Mouse (Mus musculus) intestine, embryonic 16.5 days (tissue): ENCODE data around the gene Cul7. TPM values are rescaled to one million over a fixed set of nuclear protein-coding genes. Genes with fewer than 3 reads are reported as not detected.

Experiments used
- ATAC-seq: fragments of 200-750 bp; cut with Nextera tagmentation; 2 replicates; pipeline ENCODE4 v1.8.0; 2017; ENCODE audit warnings: moderate TSS enrichment, moderate library complexity
- H3K27ac ChIP-seq: fragments of 300-500 bp; sonication (generic); 2 replicates; pipeline ENCODE4 v1.5.1; 2014; ENCODE audit warnings: mild to moderate bottlenecking, low read length
- H3K27me3 ChIP-seq: fragments of 300-500 bp; sonication (generic); replicated peaks from 2 replicates; pipeline ENCODE4 v1.6.1; 2014; ENCODE audit warnings: low read length, control low read depth, mixed read lengths; ENCODE audit not compliant: control insufficient read depth, insufficient read depth
- H3K36me3 ChIP-seq: fragments of 300-500 bp; sonication (generic); 2 replicates; pipeline ENCODE4 v1.6.1; 2014; ENCODE audit warnings: low read length, control low read depth; ENCODE audit not compliant: control insufficient read depth, insufficient read depth
- H3K4me1 ChIP-seq: fragments of 300-500 bp; sonication (generic); 2 replicates; pipeline ENCODE4 v1.6.1; 2014; ENCODE audit warnings: low read length, control low read depth, mixed read lengths; ENCODE audit not compliant: control insufficient read depth, insufficient read depth
- H3K4me2 ChIP-seq: fragments of 300-500 bp; sonication (generic); 2 replicates; pipeline ENCODE4 v1.6.1; 2014; ENCODE audit warnings: low read depth, low read length, control low read depth
- H3K4me3 ChIP-seq: fragments of 300-500 bp; sonication (generic); 2 replicates; pipeline ENCODE4 v1.5.1; 2014; ENCODE audit warnings: mild to moderate bottlenecking, low read length
- H3K9ac ChIP-seq: fragments of 300-500 bp; sonication (generic); 2 replicates; pipeline ENCODE4 v1.6.1; 2014; ENCODE audit warnings: low read depth, low read length
- H3K9me3 ChIP-seq: fragments of 300-500 bp; sonication (generic); 2 replicates; pipeline ENCODE4 v1.6.1; 2016; ENCODE audit warnings: low read length, control low read depth; ENCODE audit not compliant: control insufficient read depth
- WGBS: fragments of 180-500 bp; shearing (Covaris S2); extraction: QIAGEN DNeasy Blood & Tissue Kit; methylation state at CpG from one replicate; pipeline ENCODE4 v1.1.7; 2014; 5-methylcytosine and 5-hydroxymethylcytosine counted together
- polyA plus RNA-seq: library from polyadenylated mRNA; unstranded; fragments of >200 nt; fragmentation: Nextera tagmentation; extraction: Ambion mirVana; gene quantifications from 2 replicates; pipeline ENCODE4 v1.2.1, GENCODE M21; 2015

Cul7 gene
- polyA plus RNA-seq, 1 experiment from 2014 or later, result 42.4 TPM

DNA sequence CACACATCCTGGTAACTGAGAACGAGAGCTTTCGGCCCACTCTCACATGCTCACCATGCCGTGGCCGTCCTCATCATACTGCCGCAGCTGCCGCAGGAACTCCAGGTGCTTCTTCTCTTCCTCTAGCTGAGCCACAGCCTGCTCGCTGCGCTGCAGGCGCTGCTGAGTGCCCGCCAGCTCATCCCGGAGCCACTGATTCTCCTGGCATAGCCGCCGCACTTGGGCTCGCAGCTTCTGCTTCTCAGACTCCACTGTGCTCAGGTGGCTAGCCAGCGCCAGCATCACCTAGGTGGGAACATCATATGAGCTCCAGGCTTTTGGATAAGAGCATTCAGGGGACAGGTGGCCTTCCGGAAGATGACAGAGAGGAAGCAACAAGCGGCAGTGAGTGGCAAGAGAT is 8.1 kb upstream of the Cul7 start:
- no peak for ATAC-seq
- peaks cover 8% of the 10 kb centered on the region; the same call in 1 of the 2 replicates for H3K4me1 ChIP-seq
- WGBS, result 90% methylated on average over 17 of the region's 17 CpGs
- no peak overlapping the region for H3K4me2 ChIP-seq
- no peak overlapping the region for H3K9ac ChIP-seq
- no peaks in the 10 kb centered on the region for H3K27me3 ChIP-seq
- H3K4me3 ChIP-seq, result no peak overlapping the region
- no peaks in the 10 kb centered on the region for H3K9me3 ChIP-seq
- peaks cover 11% of the 10 kb centered on the region for H3K36me3 ChIP-seq
- H3K27ac ChIP-seq, result no peak overlapping the region

DNA sequence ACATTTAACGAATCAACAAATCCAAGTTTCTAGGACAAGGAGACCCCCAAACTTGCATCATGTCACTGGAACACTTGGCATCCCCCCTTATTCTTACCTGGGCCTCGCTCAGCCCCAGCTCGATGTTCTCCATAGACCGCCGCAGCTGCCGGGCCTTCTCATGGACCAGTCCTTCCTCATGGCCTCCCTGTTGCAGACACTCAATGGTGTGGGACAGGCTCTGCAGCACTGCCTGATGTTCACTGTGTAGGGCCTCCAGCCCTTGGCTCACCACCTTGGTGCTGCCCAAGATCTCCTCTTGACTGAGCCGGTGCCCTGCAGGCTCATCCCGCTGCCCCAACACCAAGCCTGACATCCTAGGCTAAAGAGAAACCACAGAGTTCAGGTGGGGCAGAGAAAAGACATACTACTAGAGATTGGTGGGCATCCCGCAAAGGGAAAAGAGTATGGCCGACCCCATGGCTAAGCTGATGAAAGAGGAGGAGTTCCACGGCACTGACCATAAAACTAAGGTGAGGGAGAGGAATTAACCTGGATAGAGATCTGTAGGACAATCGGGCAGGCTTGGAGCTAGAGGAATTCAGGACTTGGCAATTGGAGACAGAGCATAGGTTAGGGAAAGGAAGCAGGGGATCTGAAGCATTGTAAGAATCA is 5.9 kb upstream of the Cul7 start:
- no peaks in the 10 kb centered on the region for H3K9me3 ChIP-seq
- H3K27me3 ChIP-seq, result no peaks in the 10 kb centered on the region
- no peak for ATAC-seq
- H3K4me3 ChIP-seq, result peak overlapping the region; percentile 85
- H3K36me3 ChIP-seq, result peaks cover 11% of the 10 kb centered on the region
- peak overlapping the region; percentile 90 for H3K4me2 ChIP-seq
- H3K9ac ChIP-seq, result peak overlapping the region; percentile 80
- H3K4me1 ChIP-seq, result peaks cover 7% of the 10 kb centered on the region; the same call in 1 of the 2 replicates
- 72% methylated on average over 12 of the region's 12 CpGs for WGBS
- peak overlapping the region; percentile 97 for H3K27ac ChIP-seq

DNA sequence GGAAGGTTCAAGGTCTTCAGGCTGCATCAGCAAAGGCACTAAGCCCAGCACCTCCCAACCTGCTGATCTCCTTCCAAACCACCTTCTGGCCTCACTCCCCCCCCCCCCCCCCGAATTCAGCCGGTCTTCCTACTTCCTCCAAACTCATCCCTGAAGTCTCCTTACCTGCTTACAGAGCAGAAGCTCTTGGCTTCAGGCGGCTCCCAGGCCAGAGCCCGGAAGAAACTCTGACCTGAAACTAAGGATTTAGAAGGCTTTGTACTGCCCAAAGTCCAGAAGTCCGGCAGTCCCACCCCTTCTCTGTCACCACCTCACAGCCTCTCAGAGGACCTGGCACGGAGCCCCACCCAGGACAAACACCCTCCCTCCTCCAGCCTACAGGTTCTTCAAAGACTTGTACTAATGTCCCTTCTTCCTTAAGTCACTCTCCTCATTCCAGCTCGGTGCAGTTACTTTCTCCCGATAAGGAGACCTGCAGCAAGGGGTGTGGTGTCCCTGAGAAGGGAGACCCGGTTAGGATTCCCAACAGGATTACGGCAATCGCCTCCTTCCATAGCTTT is 5.1 kb upstream of the Cul7 start:
- H3K9ac ChIP-seq, result peak overlapping the region; percentile 80
- ATAC-seq, result peak; percentile 84
- H3K27ac ChIP-seq, result peak overlapping the region; percentile 97
- H3K4me3 ChIP-seq, result peak overlapping the region; percentile 85
- H3K27me3 ChIP-seq, result no peaks in the 10 kb centered on the region
- 8% methylated on average over 11 of the region's 11 CpGs for WGBS
- no peaks in the 10 kb centered on the region for H3K9me3 ChIP-seq
- H3K4me1 ChIP-seq, result peaks cover 7% of the 10 kb centered on the region; the same call in 1 of the 2 replicates
- H3K36me3 ChIP-seq, result peaks cover 7% of the 10 kb centered on the region
- peak overlapping the region; percentile 90 for H3K4me2 ChIP-seq

DNA sequence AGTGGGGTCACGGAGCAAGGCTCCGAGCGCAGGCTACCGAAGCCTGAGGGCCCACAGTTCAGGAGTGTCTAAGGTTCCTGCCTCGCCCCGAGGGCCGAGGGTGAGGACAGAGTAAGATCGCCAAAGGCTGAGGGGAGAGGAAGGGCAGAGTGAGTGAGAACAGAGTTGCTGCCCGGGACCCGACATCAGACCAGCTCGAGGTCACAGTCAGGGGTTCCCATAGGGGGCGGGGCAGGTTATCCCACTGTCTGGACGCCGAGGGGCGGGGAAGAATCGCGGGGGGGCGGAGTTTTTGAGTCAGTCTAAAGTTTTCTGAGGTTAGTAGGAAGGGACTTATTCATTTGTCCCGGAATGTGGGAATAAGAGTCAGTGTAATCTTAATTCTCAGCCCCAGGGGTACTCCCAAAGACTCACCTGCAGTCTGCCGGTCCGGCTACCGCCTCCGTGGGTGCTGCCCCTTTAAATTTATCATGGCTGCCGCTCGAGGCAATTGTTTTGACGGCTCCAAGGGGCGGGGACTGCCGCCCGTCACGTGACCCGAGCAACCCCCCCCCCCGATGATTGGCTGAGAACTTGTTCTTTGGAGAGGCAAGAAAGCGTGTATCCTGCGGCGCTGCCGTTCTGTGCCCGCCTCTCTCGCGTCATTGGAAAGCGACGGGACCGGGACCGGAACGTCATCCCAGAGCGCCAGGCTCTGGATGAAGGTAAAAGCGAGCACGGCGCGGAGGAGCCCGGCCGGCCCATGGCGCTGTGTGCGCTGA is 4.4 kb upstream of the Cul7 start, which contains the start of the genes Klc4 and Mrpl2:
Gene Klc4 (minus strand): TSS at position 462 of the 761 bp plus-strand sequence.
Gene Mrpl2 (plus strand): TSS at position 669 of the 761 bp plus-strand sequence.
- H3K4me2 ChIP-seq, result peak within 1 kb of the TSS; percentile 90
- WGBS, result under 1% methylated on average over 53 of the region's 53 CpGs
- H3K9me3 ChIP-seq, result no peaks in the 10 kb centered on the region

DNA sequence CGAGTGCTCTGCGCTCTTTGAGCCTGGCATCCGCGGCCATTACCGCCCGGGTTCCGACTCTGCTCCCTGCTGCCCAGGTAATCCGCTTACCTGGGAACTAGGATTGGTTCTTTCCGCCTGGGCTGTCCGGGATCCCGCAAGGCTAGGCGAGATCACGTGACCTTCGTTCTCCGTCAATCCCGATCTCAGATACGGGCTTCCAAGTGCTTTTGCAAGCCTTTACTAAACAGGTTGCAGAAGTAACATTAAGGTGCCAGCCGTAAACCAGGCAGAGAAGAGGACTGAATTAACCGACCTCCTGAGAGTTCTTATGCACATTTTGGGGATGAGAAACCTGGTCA is 3.8 kb upstream of the Cul7 start:
- WGBS, result under 1% methylated on average over 19 of the region's 19 CpGs
- peak; percentile 10 for ATAC-seq
- H3K27ac ChIP-seq, result peak overlapping the region; percentile 84

More for the DNA sequence above, 4.4 kb upstream of the Cul7 start, which contains the start of the genes Klc4 and Mrpl2:
- H3K27me3 ChIP-seq, result no peaks in the 10 kb centered on the region
- H3K4me1 ChIP-seq, result peaks cover 7% of the 10 kb centered on the region; the same call in 1 of the 2 replicates
- peak within 1 kb of the TSS; percentile 88 for H3K9ac ChIP-seq
- H3K27ac ChIP-seq, result peak within 1 kb of the TSS; percentile 97
- ATAC-seq, result peak; percentile 61
- H3K36me3 ChIP-seq, result peaks cover 7% of the 10 kb centered on the region
- peak within 1 kb of the TSS; percentile 85 for H3K4me3 ChIP-seq

DNA sequence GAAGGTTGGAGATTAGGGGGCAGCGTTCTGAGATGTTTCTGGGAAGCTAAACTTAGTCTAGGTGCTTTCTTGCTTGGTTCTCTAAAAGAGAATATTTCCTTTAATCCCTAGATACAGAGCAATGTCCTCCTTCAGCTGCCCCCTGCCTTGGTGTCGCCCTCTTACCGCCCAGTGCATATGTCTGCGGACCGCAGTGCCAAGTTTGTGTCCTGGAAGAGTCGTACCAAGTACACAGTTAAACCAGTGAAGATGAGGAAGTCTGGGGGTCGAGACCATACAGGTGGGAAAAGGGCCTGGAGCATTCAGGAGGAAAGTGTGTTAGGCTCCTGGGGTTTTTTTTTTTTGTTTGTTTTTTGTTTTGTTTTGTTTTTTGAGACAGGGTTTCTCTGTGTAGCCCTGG is 2.9 kb upstream of the Cul7 start:
- H3K9ac ChIP-seq, result peak overlapping the region; percentile 88; the same call in 1 of the 2 replicates
- no peak overlapping the region for H3K27ac ChIP-seq
- peaks cover 20% of the 10 kb centered on the region for H3K4me1 ChIP-seq
- H3K4me2 ChIP-seq, result peak overlapping the region; percentile 77
- H3K4me3 ChIP-seq, result peak overlapping the region; percentile 85
- no peaks in the 10 kb centered on the region for H3K36me3 ChIP-seq
- no peaks in the 10 kb centered on the region for H3K9me3 ChIP-seq
- no peak for ATAC-seq
- 87% methylated on average over 7 of the region's 7 CpGs for WGBS
- no peaks in the 10 kb centered on the region for H3K27me3 ChIP-seq

More for the DNA sequence above, 3.8 kb upstream of the Cul7 start:
- Histone ChIP-seq H3K4me2 (peak overlapping the region; percentile 77), H3K9ac (peak overlapping the region; percentile 88), H3K27me3 (no peaks in the 10 kb centered on the region), H3K4me1 (peaks cover 11% of the 10 kb centered on the region), H3K9me3 (no peaks in the 10 kb centered on the region), H3K4me3 (peak overlapping the region; percentile 85), H3K36me3 (peaks cover 7% of the 10 kb centered on the region)

DNA sequence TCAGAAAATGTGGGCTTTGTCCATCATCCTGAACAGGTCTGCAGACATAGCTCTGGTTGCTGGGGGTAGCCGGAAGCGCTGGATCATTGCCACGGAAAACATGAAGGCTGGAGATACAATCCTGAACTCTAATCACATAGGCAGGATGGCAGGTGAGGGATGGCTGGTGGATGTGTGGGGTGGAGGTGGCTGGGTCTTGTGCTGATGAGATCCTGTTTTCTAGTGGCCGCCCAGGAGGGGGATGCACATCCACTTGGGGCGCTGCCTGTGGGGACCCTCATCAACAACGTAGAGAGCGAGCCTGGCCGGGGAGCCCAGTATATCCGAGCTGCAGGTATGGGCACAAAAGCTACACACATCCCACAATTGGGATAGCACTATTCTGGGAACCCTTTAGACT is 1.7 kb upstream of the Cul7 start:
- H3K4me1 ChIP-seq, result peaks cover 28% of the 10 kb centered on the region

DNA sequence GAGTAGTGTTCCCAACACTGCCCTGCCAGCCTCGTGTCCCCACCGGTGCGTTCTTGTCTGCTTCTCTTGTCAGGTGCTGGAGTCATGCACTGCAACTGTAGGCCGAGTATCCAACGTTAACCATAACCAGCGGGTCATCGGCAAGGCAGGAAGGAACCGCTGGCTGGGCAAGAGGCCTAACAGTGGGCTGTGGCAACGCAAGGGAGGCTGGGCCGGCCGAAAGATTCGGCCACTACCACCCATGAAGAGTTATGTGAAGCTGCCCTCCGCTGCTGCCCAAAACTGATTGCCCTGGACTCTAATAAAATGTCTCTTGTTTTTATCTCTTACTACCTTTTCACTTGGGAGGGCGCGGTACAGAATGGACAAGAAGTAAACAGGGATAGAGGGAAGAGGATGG is 326 bp upstream of the Cul7 start:
- Histone ChIP-seq H3K9ac (peak overlapping the region; percentile 83), H3K4me3 (peak overlapping the region; percentile 77), H3K36me3 (peaks cover 17% of the 10 kb centered on the region), H3K27me3 (no peaks in the 10 kb centered on the region), H3K4me1 (peaks cover 27% of the 10 kb centered on the region), H3K9me3 (no peaks in the 10 kb centered on the region), H3K27ac (peak overlapping the region; percentile 93), H3K4me2 (peak overlapping the region; percentile 85)
- ATAC-seq, result no peak
- WGBS, result 30% methylated on average over 15 of the region's 15 CpGs

More for the DNA sequence above, 1.7 kb upstream of the Cul7 start:
- no peak overlapping the region for H3K27ac ChIP-seq
- peaks cover 4% of the 10 kb centered on the region; the same call in 1 of the 2 replicates for H3K36me3 ChIP-seq
- H3K27me3 ChIP-seq, result no peaks in the 10 kb centered on the region
- H3K9ac ChIP-seq, result no peak overlapping the region
- no peaks in the 10 kb centered on the region for H3K9me3 ChIP-seq
- no peak overlapping the region for H3K4me2 ChIP-seq
- 88% methylated on average over 9 of the region's 9 CpGs for WGBS
- H3K4me3 ChIP-seq, result no peak overlapping the region
- ATAC-seq, result no peak

DNA sequence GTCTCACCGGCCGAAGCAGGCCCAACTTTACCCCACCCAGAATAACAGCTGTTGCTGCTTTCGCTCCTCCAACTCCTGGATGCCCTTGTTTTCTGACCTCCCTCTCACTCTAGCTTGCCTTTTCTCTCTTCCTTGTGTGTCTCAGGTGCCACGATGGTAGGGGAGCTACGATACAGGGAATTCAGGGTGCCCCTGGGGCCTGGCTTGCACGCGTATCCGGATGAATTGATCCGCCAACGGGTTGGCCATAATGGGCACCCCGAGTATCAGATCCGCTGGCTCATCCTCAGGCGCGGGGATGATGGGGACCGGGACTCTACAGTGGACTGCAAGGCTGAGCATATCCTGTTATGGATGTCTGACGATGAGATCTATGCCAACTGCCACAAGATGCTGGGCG is 1.2 kb downstream of the Cul7 start:
- H3K9me3 ChIP-seq, result no peaks in the 10 kb centered on the region
- peaks cover 29% of the 10 kb centered on the region for H3K4me1 ChIP-seq
- H3K4me2 ChIP-seq, result peak overlapping the region; percentile 85
- H3K27ac ChIP-seq, result peak overlapping the region; percentile 93
- no peak for ATAC-seq
- H3K4me3 ChIP-seq, result peak overlapping the region; percentile 77
- WGBS, result 69% methylated on average over 17 of the region's 17 CpGs
- peak overlapping the region; percentile 83 for H3K9ac ChIP-seq
- peaks cover 24% of the 10 kb centered on the region for H3K36me3 ChIP-seq
- no peaks in the 10 kb centered on the region for H3K27me3 ChIP-seq
